Mouse (Mus musculus) kidney, postnatal 0 days (tissue): Measurements from ENCODE around the gene Unk. TPM values are rescaled to one million over a fixed set of nuclear protein-coding genes. Genes with fewer than 3 reads are reported as not detected.
"Not testable (repeated sequence)": the region's sequence is repeated elsewhere in the genome, so short reads cannot be mapped to it uniquely, and the experiment has no call there.

Experiments
- ATAC-seq: fragments of 200-750 bp; cut with Nextera tagmentation; replicated peaks from 2 replicates; pipeline ENCODE4 v1.8.0; 2017; ENCODE audit warnings: low read depth, moderate number of reproducible peaks, moderate TSS enrichment, moderate library complexity; ENCODE audit not compliant: low FRiP score
- DNase-seq: peaks from one replicate; pipeline ENCODE4 v3.0.0-alpha.2; 2016; ENCODE audit warnings: low spot score
- H3K27ac ChIP-seq: fragments of 300-500 bp; sonication (generic); 2 replicates; pipeline ENCODE4 v1.5.1; 2014; ENCODE audit warnings: mild to moderate bottlenecking
- H3K27me3 ChIP-seq: fragments of 300-500 bp; sonication (generic); 2 replicates; pipeline ENCODE4 v1.6.1; 2014; ENCODE audit warnings: low read length, mixed read lengths; ENCODE audit not compliant: insufficient read depth
- H3K36me3 ChIP-seq: fragments of 300-500 bp; sonication (generic); 2 replicates; pipeline ENCODE4 v1.6.1; 2014; ENCODE audit warnings: low read length, mixed read lengths; ENCODE audit not compliant: insufficient read depth
- H3K4me1 ChIP-seq: fragments of 300-500 bp; sonication (generic); replicated peaks from 2 replicates; pipeline ENCODE4 v1.6.1; 2014; ENCODE audit warnings: antibody characterized with exemption, low read length, mixed read lengths; ENCODE audit not compliant: insufficient read depth
- H3K4me2 ChIP-seq: fragments of 300-500 bp; sonication (generic); 2 replicates; pipeline ENCODE4 v1.6.1; 2014; ENCODE audit warnings: mild to moderate bottlenecking, low read length, moderate library complexity, mixed read lengths
- H3K4me3 ChIP-seq: fragments of 300-500 bp; sonication (generic); replicated peaks from 2 replicates; pipeline ENCODE4 v1.5.1; 2014; ENCODE audit warnings: low read depth, low read length
- H3K9ac ChIP-seq: fragments of 300-500 bp; sonication (generic); 2 replicates; pipeline ENCODE4 v1.6.1; 2014; ENCODE audit warnings: low read depth, low read length
- H3K9me3 ChIP-seq: fragments of 300-500 bp; sonication (generic); replicated peaks from 2 replicates; pipeline ENCODE4 v1.6.1; 2016; ENCODE audit warnings: low read length, inconsistent platforms, mixed read lengths
- CTCF ChIP-seq: IDR thresholded peaks from 2 replicates; pipeline ENCODE4 v1.5.1; 2016; ENCODE audit warnings: antibody characterized with exemption, low read depth, mild to moderate bottlenecking, moderate library complexity
- WGBS: fragments of 180-500 bp; shearing (Covaris S2); extraction: QIAGEN DNeasy Blood & Tissue Kit; methylation state at CpG from one replicate; pipeline ENCODE4 v1.1.7; 2014; 5-methylcytosine and 5-hydroxymethylcytosine counted together
- polyA plus RNA-seq: library from polyadenylated mRNA; unstranded; fragments of >200 nt; fragmentation: Nextera tagmentation; extraction: Ambion mirVana; gene quantifications from 2 replicates; pipeline ENCODE4 v1.2.1, GENCODE M21; 2015

The Unk gene
- polyA plus RNA-seq, 1 experiment from 2014 or later, result 21.4 TPM

DNA sequence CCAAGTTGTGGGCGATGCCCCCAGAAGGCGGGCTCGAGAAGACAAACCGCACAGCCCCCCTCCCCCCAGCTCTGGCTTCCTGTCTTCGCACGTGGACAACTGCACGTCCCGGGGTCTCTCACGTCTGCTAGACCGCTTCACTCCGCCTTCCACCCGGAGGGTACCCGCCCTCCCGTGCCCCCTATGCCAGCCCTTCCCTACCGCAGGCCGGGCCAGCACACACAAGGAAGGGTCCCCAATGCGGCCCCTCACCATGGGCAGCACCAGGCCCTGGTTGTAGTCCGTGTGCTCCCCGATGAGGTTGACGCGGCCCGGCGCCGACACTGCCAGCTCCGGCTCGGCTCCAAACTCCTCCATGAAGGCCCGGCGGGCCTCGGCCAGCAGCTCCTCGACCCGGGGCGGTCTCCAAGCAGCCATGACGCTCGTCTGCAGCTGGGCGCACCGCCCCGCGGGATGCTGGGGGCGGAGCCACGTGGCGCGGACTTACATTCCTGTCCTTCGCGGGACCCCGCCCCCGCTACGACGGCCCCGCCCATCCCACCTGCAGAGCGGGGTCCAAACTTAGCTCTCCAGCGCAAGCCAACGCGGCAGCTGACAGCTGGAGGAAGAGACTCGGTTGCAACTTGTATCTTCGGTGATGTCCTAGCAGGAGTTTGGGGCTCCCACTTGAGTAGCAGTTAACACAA, 17.7 kb upstream of the Unk start, which contains the start of gene Galk1:
Gene Galk1 (minus strand): TSS at position 458 of the 686 bp plus-strand sequence.
- ATAC-seq (peak; percentile 85), DNase-seq (peak; percentile 94)
- no peak for TF ChIP-seq CTCF
- peak within 1 kb of the TSS; percentile 95 for H3K4me2 ChIP-seq
- no peaks in the 10 kb centered on the region for H3K27me3 ChIP-seq
- peak within 1 kb of the TSS; percentile 70 for H3K4me3 ChIP-seq
- under 1% methylated on average over 55 of the region's 55 CpGs for WGBS
- peak within 1 kb of the TSS; percentile 94 for H3K27ac ChIP-seq
- no peaks in the 10 kb centered on the region for H3K9me3 ChIP-seq
- H3K9ac ChIP-seq, result peak within 1 kb of the TSS; percentile 83
- H3K4me1 ChIP-seq, result peaks cover 4% of the 10 kb centered on the region
- 0 out of 2 replicates have a peak, but pooled peaks cover 13% of the 10 kb centered on the region for H3K36me3 ChIP-seq

- TF ChIP-seq CTCF, result no peak
- no peaks in the 10 kb centered on the region for H3K36me3 ChIP-seq
- no peak overlapping the region for H3K4me2 ChIP-seq
- 54% methylated on average over 8 of the region's 8 CpGs for WGBS
- no peak for DNase-seq
- no peaks in the 10 kb centered on the region for H3K27me3 ChIP-seq
- no peak for ATAC-seq
- peaks cover 4% of the 10 kb centered on the region for H3K4me1 ChIP-seq
- H3K9ac ChIP-seq, result no peak overlapping the region
- H3K4me3 ChIP-seq, result no peak overlapping the region
- H3K9me3 ChIP-seq, result no peaks in the 10 kb centered on the region
- no peak overlapping the region for H3K27ac ChIP-seq
Observed at GRCm38 (mm10) chr11:116014821-116015220, 15.3 kb upstream of the Unk start.

DNA sequence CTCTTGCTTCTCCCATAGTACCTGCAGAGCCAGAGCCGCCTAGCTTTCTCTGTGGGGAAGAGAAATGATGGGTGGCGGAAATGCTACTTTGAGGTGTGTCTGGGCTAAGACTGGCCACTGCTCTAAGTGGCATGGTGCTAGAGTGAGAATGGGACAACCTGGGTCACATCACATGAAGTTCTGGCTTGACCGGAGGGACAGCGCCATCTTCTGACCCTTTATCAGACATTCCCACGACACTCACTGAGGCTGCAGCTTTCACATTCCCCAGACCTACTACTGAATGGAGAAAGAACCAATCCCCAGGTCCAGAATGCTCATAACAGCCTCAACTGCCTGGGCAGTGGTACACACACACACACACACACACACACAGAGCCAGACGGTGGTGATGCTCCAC, 12.0 kb upstream of the Unk start:
- no peak overlapping the region for H3K27ac ChIP-seq
- H3K4me3 ChIP-seq, result no peak overlapping the region
- no peaks in the 10 kb centered on the region for H3K9me3 ChIP-seq
- ATAC-seq, result peak; percentile 27
- H3K4me1 ChIP-seq, result no peaks in the 10 kb centered on the region
- H3K4me2 ChIP-seq, result no peak overlapping the region
- H3K36me3 ChIP-seq, result peaks cover 4% of the 10 kb centered on the region
- TF ChIP-seq CTCF, result peak; percentile 68
- H3K9ac ChIP-seq, result no peak overlapping the region
- peak; percentile 75 for DNase-seq
- H3K27me3 ChIP-seq, result no peaks in the 10 kb centered on the region
- 37% methylated on average over 6 of the region's 6 CpGs for WGBS

DNA sequence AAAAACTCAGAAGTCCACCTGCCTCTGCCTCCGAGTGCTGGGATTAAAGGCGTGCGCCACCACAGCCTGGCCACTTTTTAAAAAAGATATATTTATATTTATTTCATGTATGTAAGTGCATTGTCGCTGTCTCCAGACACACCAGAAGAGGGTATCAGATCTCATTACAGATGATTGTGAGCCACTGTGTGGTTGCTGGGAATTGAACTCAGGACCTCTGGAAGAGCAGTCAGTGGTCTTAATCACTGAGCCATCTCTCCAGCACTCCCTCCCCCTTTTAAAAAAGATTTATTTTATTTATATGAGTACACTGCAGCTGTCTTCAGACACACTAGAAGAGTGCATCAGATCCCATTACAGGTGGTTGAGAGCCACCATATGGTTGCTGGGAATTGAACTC, 11.3 kb upstream of the Unk start:
- not testable (repeated sequence) for H3K4me2 ChIP-seq, H3K9ac ChIP-seq, H3K4me1 ChIP-seq, H3K27me3 ChIP-seq, H3K36me3 ChIP-seq, H3K4me3 ChIP-seq, H3K9me3 ChIP-seq, ATAC-seq, DNase-seq, H3K27ac ChIP-seq
- 85% methylated on average over 4 of the region's 4 CpGs for WGBS

GRCm38 (mm10) chr11:116019360-116019791, 10.7 kb upstream of the Unk start:
- ATAC-seq (0 out of 2 replicates have a peak, but pooled peaks have one; percentile 2), DNase-seq (peak; percentile 49)
- H3K9ac ChIP-seq, result no peak overlapping the region
- H3K27ac ChIP-seq, result no peak overlapping the region
- no peaks in the 10 kb centered on the region for H3K27me3 ChIP-seq
- no peaks in the 10 kb centered on the region for H3K9me3 ChIP-seq
- peaks cover 9% of the 10 kb centered on the region for H3K36me3 ChIP-seq
- no peaks in the 10 kb centered on the region for H3K4me1 ChIP-seq
- TF ChIP-seq CTCF, result no peak
- 19% methylated on average over 1 of the region's 1 CpGs for WGBS
- H3K4me2 ChIP-seq, result no peak overlapping the region
- no peak overlapping the region for H3K4me3 ChIP-seq

DNA sequence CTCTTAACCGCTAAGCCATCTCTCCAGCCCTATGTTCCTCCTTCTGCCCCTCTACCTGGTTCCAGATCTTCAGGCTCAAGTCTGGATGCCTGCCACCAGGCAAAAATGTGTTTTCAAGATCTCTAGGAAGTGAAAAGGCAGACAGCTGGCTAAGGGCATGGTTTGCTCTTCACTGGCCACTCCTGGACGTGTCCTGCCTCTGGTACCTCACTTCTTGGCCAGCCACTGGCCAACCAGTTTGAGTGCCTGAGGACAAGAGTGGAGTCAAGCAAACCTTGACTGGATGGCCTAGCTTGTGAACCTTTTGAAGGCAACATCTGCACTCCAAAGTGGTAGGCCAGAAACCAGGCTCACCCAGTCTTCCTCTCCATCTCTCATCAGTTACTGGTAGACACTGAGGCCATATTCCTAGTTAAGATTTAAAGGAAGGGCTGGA, 10.1 kb upstream of the Unk start:
- Histone ChIP-seq H3K9ac (no peak overlapping the region), H3K9me3 (no peaks in the 10 kb centered on the region), H3K27me3 (no peaks in the 10 kb centered on the region), H3K27ac (0 out of 2 replicates have a peak overlapping the region, but pooled peaks have one; percentile 26), H3K4me3 (no peak overlapping the region), H3K36me3 (peaks cover 9% of the 10 kb centered on the region), H3K4me2 (no peak overlapping the region), H3K4me1 (no peaks in the 10 kb centered on the region)
- ATAC-seq, result peak; percentile 18
- 68% methylated on average over 2 of the region's 2 CpGs for WGBS
- no peak; the same call in 1 of the 2 replicates for TF ChIP-seq CTCF
- DNase-seq, result peak; percentile 40
